Mouse (Mus musculus) liver, embryonic 16.5 days (tissue): ENCODE data around the gene 2810004N23Rik. TPM values are rescaled to one million over a fixed set of nuclear protein-coding genes. Genes with fewer than 3 reads are reported as not detected.
A peak's percentile ranks its signal among the peaks of the same experiment; 100 is the strongest.

Experiments
- ATAC-seq: fragments of 200-750 bp; cut with Nextera tagmentation; 2 replicates; pipeline ENCODE4 v1.8.0; 2017; ENCODE audit warnings: low read depth, mild to moderate bottlenecking, moderate number of reproducible peaks, moderate library complexity
- H3K27ac ChIP-seq: fragments of 300-500 bp; sonication (generic); 2 replicates; pipeline ENCODE4 v1.5.1; 2014; ENCODE audit warnings: mild to moderate bottlenecking, low read length
- H3K27me3 ChIP-seq: fragments of 300-500 bp; sonication (generic); 2 replicates; pipeline ENCODE4 v1.6.1; 2014; ENCODE audit warnings: low read depth, low read length, mixed read lengths; ENCODE audit not compliant: control insufficient read depth, insufficient read depth
- H3K36me3 ChIP-seq: fragments of 300-500 bp; sonication (generic); 2 replicates; pipeline ENCODE4 v1.6.1; 2014; ENCODE audit warnings: mild to moderate bottlenecking; ENCODE audit not compliant: control insufficient read depth, insufficient read depth
- H3K4me1 ChIP-seq: fragments of 300-500 bp; sonication (generic); 2 replicates; pipeline ENCODE4 v1.6.1; 2014; ENCODE audit warnings: low read depth, low read length, mixed read lengths; ENCODE audit not compliant: control insufficient read depth
- H3K4me2 ChIP-seq: fragments of 300-500 bp; sonication (generic); 2 replicates; pipeline ENCODE4 v1.6.1; 2014; ENCODE audit warnings: low read depth, low read length, mixed read lengths
- H3K4me3 ChIP-seq: fragments of 300-500 bp; sonication (generic); 2 replicates; pipeline ENCODE4 v1.5.1; 2014; ENCODE audit warnings: low read depth, mild to moderate bottlenecking, low read length
- H3K9ac ChIP-seq: fragments of 300-500 bp; sonication (generic); 2 replicates; pipeline ENCODE4 v1.6.1; 2014; ENCODE audit warnings: low read depth, low read length
- H3K9me3 ChIP-seq: fragments of 300-500 bp; sonication (generic); replicated peaks from 2 replicates; pipeline ENCODE4 v1.6.1; 2016; ENCODE audit warnings: low read length; ENCODE audit not compliant: control insufficient read depth
- WGBS: fragments of 180-500 bp; shearing (Covaris S2); extraction: QIAGEN DNeasy Blood & Tissue Kit; methylation state at CpG from one replicate; pipeline ENCODE4 v1.1.7; 2014; ENCODE audit not compliant: insufficient replicate concordance; 5-methylcytosine and 5-hydroxymethylcytosine counted together
- polyA plus RNA-seq: library from polyadenylated mRNA; unstranded; fragments of >200 nt; fragmentation: Nextera tagmentation; extraction: Ambion mirVana; gene quantifications from 2 replicates; pipeline ENCODE4 v1.2.1, GENCODE M21; 2015

2810004N23Rik gene
- 14.7 and 16.9 TPM in 2 replicates for polyA plus RNA-seq

DNA sequence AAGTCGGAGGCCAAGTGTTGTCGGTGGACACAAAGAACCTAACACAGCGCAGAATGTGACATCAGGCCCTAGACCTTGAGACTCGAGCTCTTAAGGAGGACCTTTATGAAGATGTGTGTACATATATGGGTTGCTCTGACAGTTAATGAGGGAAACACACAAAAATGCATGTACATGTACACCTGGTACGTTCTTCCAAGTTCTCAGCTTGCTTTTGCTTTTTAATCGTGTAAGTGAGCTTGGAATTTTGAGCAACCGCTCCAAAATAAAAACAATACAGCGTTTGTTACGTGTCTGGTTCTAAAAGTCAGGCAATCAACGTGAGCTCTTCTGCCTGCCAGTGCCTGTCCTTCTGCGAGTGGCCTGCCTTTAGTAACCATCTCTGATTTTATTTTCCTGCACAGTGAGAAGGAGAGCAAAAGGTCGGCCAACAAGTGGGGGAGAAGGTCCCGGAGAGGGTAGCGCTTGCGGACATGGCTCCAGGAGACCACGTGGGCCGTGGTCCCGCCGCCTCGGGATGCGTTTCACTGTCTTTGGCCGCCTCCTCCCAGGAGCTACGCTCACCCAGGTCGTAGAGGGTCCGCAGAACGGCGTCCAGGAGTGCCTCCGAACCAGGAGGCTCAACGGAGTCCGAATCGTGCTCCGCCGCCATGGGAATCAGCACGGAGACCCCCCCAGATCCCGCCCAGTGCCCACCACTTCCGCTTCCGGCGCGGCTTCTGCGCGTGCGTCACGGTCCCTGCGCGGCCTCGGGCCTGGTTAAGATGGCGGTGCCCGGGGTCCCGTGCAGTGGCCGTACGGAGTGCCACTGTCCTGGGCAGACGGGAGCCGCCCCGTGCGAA is at the start of gene 2810004N23Rik, which contains the start of gene Gnpat:
Gene 2810004N23Rik (minus strand): TSS at position 800 of the 842 bp plus-strand sequence.
Gene Gnpat (plus strand): TSS at position 713 of the 842 bp plus-strand sequence.
- H3K4me1 ChIP-seq = peaks cover 37% of the 10 kb centered on the region
- peak within 1 kb of the TSS; percentile 82 for H3K4me2 ChIP-seq
- peak within 1 kb of the TSS; percentile 96 for H3K4me3 ChIP-seq
- under 1% methylated on average over 55 of the region's 55 CpGs for whole genome bisulfite sequencing
- H3K9me3 ChIP-seq = no peaks in the 10 kb centered on the region
- H3K9ac ChIP-seq = peak within 1 kb of the TSS; percentile 92
- no peaks in the 10 kb centered on the region for H3K27me3 ChIP-seq
- H3K27ac ChIP-seq = peak within 1 kb of the TSS; percentile 89
- peak; percentile 93 for ATAC-seq
- H3K36me3 ChIP-seq = peaks cover 13% of the 10 kb centered on the region

- Histone ChIP-seq H3K4me2 (no peak overlapping the region), H3K9me3 (no peaks in the 10 kb centered on the region), H3K36me3 (peaks cover 40% of the 10 kb centered on the region), H3K4me3 (no peak overlapping the region), H3K4me1 (peaks cover 4% of the 10 kb centered on the region; the same call in 1 of the 2 replicates), H3K27me3 (no peaks in the 10 kb centered on the region), H3K9ac (no peak overlapping the region), H3K27ac (no peak overlapping the region)
- ATAC-seq = no peak
- 48% methylated on average over 17 of the region's 17 CpGs for WGBS
Measured at GRCm38 (mm10) chr8:124911938-124912872, 49.3 kb upstream of the 2810004N23Rik start.

- 83% methylated on average over 10 of the region's 10 CpGs for WGBS
- Histone ChIP-seq H3K27ac (no peak overlapping the region), H3K4me1 (peaks cover 4% of the 10 kb centered on the region; the same call in 1 of the 2 replicates), H3K9ac (no peak overlapping the region), H3K9me3 (no peaks in the 10 kb centered on the region), H3K36me3 (peaks cover 40% of the 10 kb centered on the region), H3K4me2 (no peak overlapping the region), H3K27me3 (no peaks in the 10 kb centered on the region), H3K4me3 (no peak overlapping the region)
- ATAC-seq = no peak
Measured at GRCm38 (mm10) chr8:124910349-124910748, 47.4 kb upstream of the 2810004N23Rik start.

GRCm38 (mm10) chr8:124909936-124910335 is 47.0 kb upstream of the 2810004N23Rik start:
- H3K27ac ChIP-seq = no peak overlapping the region

GRCm38 (mm10) chr8:124905482-124905881 is 42.6 kb upstream of the 2810004N23Rik start:
- Histone ChIP-seq H3K4me2 (no peak overlapping the region), H3K9ac (no peak overlapping the region), H3K36me3 (peaks cover 52% of the 10 kb centered on the region), H3K9me3 (no peaks in the 10 kb centered on the region), H3K4me3 (no peak overlapping the region), H3K27me3 (no peaks in the 10 kb centered on the region), H3K27ac (no peak overlapping the region), H3K4me1 (no peaks in the 10 kb centered on the region; the same call in 1 of the 2 replicates)
- WGBS = 77% methylated on average over 2 of the region's 2 CpGs
- ATAC-seq = no peak

More at GRCm38 (mm10) chr8:124909936-124910335, 47.0 kb upstream of the 2810004N23Rik start:
- Histone ChIP-seq H3K4me1 (peaks cover 4% of the 10 kb centered on the region; the same call in 1 of the 2 replicates), H3K4me2 (no peak overlapping the region), H3K27me3 (no peaks in the 10 kb centered on the region), H3K9me3 (no peaks in the 10 kb centered on the region), H3K9ac (no peak overlapping the region), H3K4me3 (no peak overlapping the region), H3K36me3 (peaks cover 40% of the 10 kb centered on the region)
- ATAC-seq = no peak
- 91% methylated on average over 16 of the region's 16 CpGs for WGBS

DNA sequence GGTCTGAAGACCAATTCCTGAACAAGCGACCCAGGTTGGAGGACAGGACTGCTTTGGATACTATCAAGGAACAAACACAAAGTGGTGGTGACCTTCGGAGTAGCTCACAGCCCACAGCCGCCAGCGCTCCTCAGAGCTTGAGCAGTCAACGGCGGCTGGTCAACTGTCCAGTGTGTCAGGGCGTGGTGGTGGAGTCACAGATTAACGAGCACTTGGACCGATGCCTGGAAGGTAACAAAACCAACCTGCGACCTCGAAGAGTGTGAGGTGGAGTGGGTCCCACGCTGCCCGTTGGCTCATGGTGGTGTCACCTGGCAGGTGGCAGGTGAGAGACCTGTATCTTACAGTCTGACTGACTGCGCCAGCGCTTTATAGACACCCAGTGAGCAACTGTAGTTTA is 40.3 kb upstream of the 2810004N23Rik start:
- Histone ChIP-seq H3K4me3 (no peak overlapping the region), H3K4me1 (peaks cover 7% of the 10 kb centered on the region), H3K36me3 (peaks cover 39% of the 10 kb centered on the region), H3K27me3 (no peaks in the 10 kb centered on the region), H3K4me2 (no peak overlapping the region), H3K9ac (no peak overlapping the region), H3K9me3 (no peaks in the 10 kb centered on the region), H3K27ac (no peak overlapping the region)
- WGBS = 83% methylated on average over 15 of the region's 15 CpGs
- peak; percentile 31; the same call in 1 of the 2 replicates for ATAC-seq

- 0 out of 2 replicates have a peak, but pooled peaks have one; percentile 3 for ATAC-seq
- 3% methylated on average over 31 of the region's 31 CpGs for WGBS
- peaks cover 23% of the 10 kb centered on the region for H3K4me1 ChIP-seq
- H3K9ac ChIP-seq = peak overlapping the region; percentile 95
- peak overlapping the region; percentile 82 for H3K27ac ChIP-seq
- H3K36me3 ChIP-seq = peaks cover 37% of the 10 kb centered on the region
- H3K4me2 ChIP-seq = peak overlapping the region; percentile 88
- H3K9me3 ChIP-seq = no peaks in the 10 kb centered on the region
- H3K27me3 ChIP-seq = no peaks in the 10 kb centered on the region
- H3K4me3 ChIP-seq = peak overlapping the region; percentile 99
Measured at GRCm38 (mm10) chr8:124898251-124898905, 35.5 kb upstream of the 2810004N23Rik start.
